In the genomic region with DNA sequence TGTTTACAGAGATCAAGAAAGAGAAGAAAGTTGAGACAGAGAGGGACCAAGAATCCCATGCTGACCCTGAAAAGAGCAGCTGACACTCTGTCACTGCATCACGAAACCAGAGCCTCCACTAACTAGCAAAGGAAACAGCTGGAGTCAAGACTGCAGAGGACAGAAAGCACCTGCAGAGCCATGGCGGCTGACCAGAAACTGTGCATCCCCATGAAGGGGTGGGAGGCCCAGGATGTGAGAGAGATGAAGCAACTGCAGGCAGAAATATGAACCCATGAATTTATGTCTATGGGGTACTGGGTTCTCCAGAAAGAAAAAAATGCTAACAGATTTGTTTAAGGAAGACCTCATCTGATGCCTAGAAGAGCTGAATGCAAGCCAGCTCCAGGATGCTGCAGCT, we compare ENCODE assay signal across 12 mouse cellular contexts.
"Had no signal": no experiment of that assay in that cellular context is flagged by ENCODE, and none has a peak within 500 bp of the region (broad histone marks: within the 10 kb centered on the region; RNA-seq: fewer than 3 reads in every experiment).

No protein-coding gene starts in this region.

- H3K4me1 ChIP-seq: limb, embryonic 10.5 days; liver, embryonic 15.5 days; megakaryocyte, embryonic 14.5 days; midbrain, embryonic 12.5 days; stomach, embryonic 15.5 days had no signal

- H3K36me3 ChIP-seq: limb, embryonic 10.5 days; liver, embryonic 15.5 days; midbrain, embryonic 12.5 days; stomach, embryonic 15.5 days had no signal

- H3K27ac ChIP-seq: left cerebral cortex, adult 2 months; limb, embryonic 10.5 days; liver, embryonic 15.5 days; macrophage; midbrain, embryonic 12.5 days; stomach, embryonic 15.5 days had no signal

- DNase-seq: kidney, adult 8-10 months; kidney, postnatal 25 days; right cerebral cortex, postnatal 14 days had no signal

- H3K4me3 ChIP-seq: left cerebral cortex, adult 2 months; limb, embryonic 10.5 days; liver, embryonic 15.5 days; megakaryocyte, embryonic 14.5 days; midbrain, embryonic 12.5 days; stomach, embryonic 15.5 days had no signal

- H3K4me2 ChIP-seq: liver, embryonic 11.5 days; liver, embryonic 15.5 days; midbrain, embryonic 12.5 days; stomach, embryonic 15.5 days had no signal

- H3K27me3 ChIP-seq: liver, embryonic 15.5 days; megakaryocyte, embryonic 14.5 days; stomach, embryonic 15.5 days had no signal

- ATAC-seq: intestine, postnatal 0 days had no signal

- H3K9ac ChIP-seq: liver, embryonic 15.5 days; midbrain, embryonic 12.5 days; stomach, embryonic 15.5 days had no signal

- H3K9me3 ChIP-seq: limb, embryonic 10.5 days; liver, embryonic 15.5 days; megakaryocyte, embryonic 14.5 days; midbrain, embryonic 12.5 days; stomach, embryonic 15.5 days had no signal
